Mouse (Mus musculus) midbrain, embryonic 14.5 days (tissue): Measurements from ENCODE around the gene Rft1. TPM values are rescaled to one million over a fixed set of nuclear protein-coding genes. Genes with fewer than 3 reads are reported as not detected.

Source experiments
- ATAC-seq: fragments of 200-750 bp; cut with Nextera tagmentation; 2 replicates; pipeline ENCODE4 v1.8.0; 2017; ENCODE audit warnings: moderate number of reproducible peaks, moderate library complexity; ENCODE audit not compliant: low FRiP score, low TSS enrichment
- DNase-seq: peaks from one replicate; pipeline ENCODE4 v3.0.0-alpha.2; 2015
- H3K27ac ChIP-seq: fragments of 300-500 bp; sonication (generic); replicated peaks from 2 replicates; pipeline ENCODE4 v1.5.1; 2014; ENCODE audit warnings: mild to moderate bottlenecking, low read depth, low read length, moderate library complexity
- H3K27me3 ChIP-seq: fragments of 300-500 bp; sonication (generic); 2 replicates; pipeline ENCODE4 v1.6.1; 2014; ENCODE audit warnings: low read length, control low read depth, mixed read lengths; ENCODE audit not compliant: control insufficient read depth, insufficient read depth
- H3K36me3 ChIP-seq: fragments of 300-500 bp; sonication (generic); 2 replicates; pipeline ENCODE4 v1.6.1; 2014; ENCODE audit warnings: low read length, control low read depth; ENCODE audit not compliant: control insufficient read depth, insufficient read depth
- H3K4me1 ChIP-seq: fragments of 300-500 bp; sonication (generic); 2 replicates; pipeline ENCODE4 v1.6.1; 2014; ENCODE audit warnings: mild to moderate bottlenecking, antibody characterized with exemption, low read length, control low read depth; ENCODE audit not compliant: control insufficient read depth, insufficient read depth
- H3K4me2 ChIP-seq: fragments of 300-500 bp; sonication (generic); 2 replicates; pipeline ENCODE4 v1.6.1; 2014; ENCODE audit warnings: mild to moderate bottlenecking, low read length, moderate library complexity
- H3K4me3 ChIP-seq: fragments of 300-500 bp; sonication (generic); replicated peaks from 2 replicates; pipeline ENCODE4 v1.5.1; 2014; ENCODE audit warnings: low read depth, low read length
- H3K9ac ChIP-seq: fragments of 300-500 bp; sonication (generic); replicated peaks from 2 replicates; pipeline ENCODE4 v1.6.1; 2014; ENCODE audit warnings: mild to moderate bottlenecking, low read length, moderate library complexity
- H3K9me3 ChIP-seq: fragments of 300-500 bp; sonication (generic); 2 replicates; pipeline ENCODE4 v1.6.1; 2016; ENCODE audit warnings: low read length, control low read depth, mixed read lengths; ENCODE audit not compliant: control insufficient read depth
- WGBS: fragments of 180-500 bp; shearing (Covaris S2); extraction: QIAGEN DNeasy Blood & Tissue Kit; methylation state at CpG from one replicate; pipeline ENCODE4 v1.1.7; 2014; 5-methylcytosine and 5-hydroxymethylcytosine counted together
- polyA plus RNA-seq: library from polyadenylated mRNA; unstranded; fragments of >200 nt; fragmentation: Nextera tagmentation; extraction: Ambion mirVana; gene quantifications from 2 replicates; pipeline ENCODE4 v1.2.1, GENCODE M21; 2014

Rft1 gene
- polyA plus RNA-seq, 1 experiment from 2014 or later, result 10.3 TPM

GRCm38 (mm10) chr14:30736413-30736812 is 82.3 kb downstream of the Rft1 start:
- no peak overlapping the region for H3K9ac ChIP-seq
- no peaks in the 10 kb centered on the region for H3K4me1 ChIP-seq
- no peaks in the 10 kb centered on the region for H3K36me3 ChIP-seq
- H3K9me3 ChIP-seq, result no peaks in the 10 kb centered on the region
- no peak overlapping the region for H3K4me2 ChIP-seq
- WGBS, result 94% methylated on average over 1 of the region's 1 CpGs
- H3K27me3 ChIP-seq, result no peaks in the 10 kb centered on the region
- ATAC-seq (no peak), DNase-seq (no peak)
- H3K4me3 ChIP-seq, result no peak overlapping the region
- no peak overlapping the region for H3K27ac ChIP-seq

Other genes with a start within 250 kb of the Rft1 start
- 14.5 and 20.5 TPM in 2 replicates for gene Dcp1a, start 174.8 kb upstream of the Rft1 start, polyA plus RNA-seq
- gene Cacna1d, start 162.9 kb upstream of the Rft1 start, polyA plus RNA-seq, result 10.1 and 13.5 TPM in 2 replicates
- gene Tkt, start 106.0 kb upstream of the Rft1 start, polyA plus RNA-seq, result 94.2 and 166 TPM in 2 replicates
- 10.6 and 12.8 TPM in 2 replicates for gene Prkcd, start 28.1 kb upstream of the Rft1 start, polyA plus RNA-seq
- 17.0 and 20.9 TPM in 2 replicates for gene Sfmbt1, start 60.5 kb downstream of the Rft1 start, polyA plus RNA-seq
- gene Tmem110, start 171.2 kb downstream of the Rft1 start, polyA plus RNA-seq, result 16.1 and 18.7 TPM in 2 replicates
- 0.18 and 0.34 TPM in 2 replicates for gene Mustn1, start 224.8 kb downstream of the Rft1 start, polyA plus RNA-seq
- not detected in 2 replicates for gene Itih4, start 232.1 kb downstream of the Rft1 start, polyA plus RNA-seq